Mouse (Mus musculus) layer of hippocampus, adult 18-20 months (tissue): ENCODE results near the gene 2410002F23Rik. TPM values are rescaled to one million over a fixed set of nuclear protein-coding genes. Genes with fewer than 3 reads are reported as not detected.
"Not testable (repeated sequence)": the region's sequence is repeated elsewhere in the genome, so short reads cannot be mapped to it uniquely, and the experiment has no call there.

Source experiments
- DNase-seq, 2 experiments: peaks; one replicate each; pipeline ENCODE4 v3.0.0; 2022; ENCODE audit warnings: low spot score in 2 of 2
- total RNA-seq, 2 experiments: library from RNA; stranded (reverse); gene quantifications; 2 replicates each; pipeline ENCODE4 v1.2.3; 2021

Gene 2410002F23Rik
- total RNA-seq, 2 experiments from 2014 or later = 78.3 to 89.3 TPM

GRCm38 (mm10) chr7:44261147-44261546 is 14.6 kb downstream of the 2410002F23Rik start, which contains the start of gene Gm15517:
Gene Gm15517 (plus strand): TSS chr7:44261447.
- no peak for DNase-seq

GRCm38 (mm10) chr7:44262791-44263643 is 16.5 kb downstream of the 2410002F23Rik start:
- peak; percentile 92 to 99 for DNase-seq

GRCm38 (mm10) chr7:44268117-44268516 is 21.6 kb downstream of the 2410002F23Rik start:
- DNase-seq = no peak

- no peak for DNase-seq
These were observed 22.9 kb downstream of the 2410002F23Rik start for GRCm38 (mm10) chr7:44269397-44269796.

- DNase-seq = no peak
These were observed 24.8 kb downstream of the 2410002F23Rik start for GRCm38 (mm10) chr7:44271309-44271708.

GRCm38 (mm10) chr7:44272546-44272945 is 26.0 kb downstream of the 2410002F23Rik start:
- DNase-seq = no peak

- DNase-seq = no peak
These were observed 26.9 kb downstream of the 2410002F23Rik start for GRCm38 (mm10) chr7:44273446-44273845.

GRCm38 (mm10) chr7:44274096-44274495 is 27.6 kb downstream of the 2410002F23Rik start:
- no peak for DNase-seq

GRCm38 (mm10) chr7:44275546-44275945 is 29.0 kb downstream of the 2410002F23Rik start:
- DNase-seq = no peak

GRCm38 (mm10) chr7:44276461-44277249 is 30.1 kb downstream of the 2410002F23Rik start:
- no peak for DNase-seq

GRCm38 (mm10) chr7:44277250-44277622 is 30.7 kb downstream of the 2410002F23Rik start:
- peak in 1 of 2 experiments; percentile 82 for DNase-seq

- no peak for DNase-seq
These were observed 34.4 kb downstream of the 2410002F23Rik start for GRCm38 (mm10) chr7:44280959-44281358.

GRCm38 (mm10) chr7:44281586-44281985 is 35.1 kb downstream of the 2410002F23Rik start:
- no peak for DNase-seq

GRCm38 (mm10) chr7:44287760-44288159 is 41.2 kb downstream of the 2410002F23Rik start:
- DNase-seq = no peak

- no peak for DNase-seq
These were observed 44.5 kb downstream of the 2410002F23Rik start for GRCm38 (mm10) chr7:44290986-44291385.

GRCm38 (mm10) chr7:44291418-44291817 is 44.9 kb downstream of the 2410002F23Rik start:
- no peak for DNase-seq

- DNase-seq = not testable (repeated sequence)
These were observed 51.0 kb downstream of the 2410002F23Rik start for GRCm38 (mm10) chr7:44297501-44297900.

Other genes with a start within 250 kb of the 2410002F23Rik start
- gene Klk1b26, start 234.6 kb upstream of the 2410002F23Rik start, total RNA-seq = not detected
- not detected for gene Klk1b27, start 194.4 kb upstream of the 2410002F23Rik start, total RNA-seq
- not detected for gene Klk1b21, start 144.4 kb upstream of the 2410002F23Rik start, total RNA-seq
- not detected for gene Klk1b22, start 134.0 kb upstream of the 2410002F23Rik start, total RNA-seq
- gene Klk1b16, start 110.0 kb upstream of the 2410002F23Rik start, total RNA-seq = not detected
- gene Klk1b24, start 58.5 kb upstream of the 2410002F23Rik start, total RNA-seq = not detected
- gene Klk1b3, start 48.5 kb upstream of the 2410002F23Rik start, total RNA-seq = not detected
- not detected for gene Klk1b4, start 39.3 kb upstream of the 2410002F23Rik start, total RNA-seq
- gene Klk1b5, start 30.8 kb upstream of the 2410002F23Rik start, total RNA-seq = not detected
- not detected for gene Klk1, start 21.4 kb upstream of the 2410002F23Rik start, total RNA-seq
- gene Gm36864, start 10.5 kb upstream of the 2410002F23Rik start, total RNA-seq = not detected
- under 1 TPM; 0.62 to 0.84 TPM for gene 1700028J19Rik, start within 50 bp of the 2410002F23Rik start, total RNA-seq
- gene Acp4, start 10.7 kb downstream of the 2410002F23Rik start, total RNA-seq = not detected
- not detected for gene Gm15517, start 14.7 kb downstream of the 2410002F23Rik start, total RNA-seq
- gene Clec11a, start 60.2 kb downstream of the 2410002F23Rik start, total RNA-seq = 1 to 10 TPM; 3.3 to 3.6 TPM
- 100 to 1,000 TPM; 626 to 653 TPM for gene Shank1, start 63.5 kb downstream of the 2410002F23Rik start, total RNA-seq
- 10 to 100 TPM; 85.4 to 87.4 TPM for gene Syt3, start 137.4 kb downstream of the 2410002F23Rik start, total RNA-seq
- gene 1700008O03Rik, start 139.1 kb downstream of the 2410002F23Rik start, total RNA-seq = 1 to 10 TPM; 2.1 to 4.5 TPM
- gene Lrrc4b, start 182.3 kb downstream of the 2410002F23Rik start, total RNA-seq = 100 to 1,000 TPM; 336 to 349 TPM
- 10 to 100 TPM; 13.0 TPM for gene Aspdh, start 218.7 kb downstream of the 2410002F23Rik start, total RNA-seq
- gene Josd2, start 221.3 kb downstream of the 2410002F23Rik start, total RNA-seq = 100 to 1,000 TPM in 1 of 2 experiments, 10 to 100 TPM in 1; 86.1 to 100 TPM
- 100 to 1,000 TPM; 235 to 245 TPM for gene Emc10, start 249.8 kb downstream of the 2410002F23Rik start, total RNA-seq
- gene Fam71e1, start 249.9 kb downstream of the 2410002F23Rik start, total RNA-seq = 10 to 100 TPM; 16.2 to 17.6 TPM